Mouse (Mus musculus) adrenal gland, postnatal 4 days (tissue): ENCODE results near the gene C2. TPM values are rescaled to one million over a fixed set of nuclear protein-coding genes. Genes with fewer than 3 reads are reported as not detected.
A peak's percentile ranks its signal among the peaks of the same experiment; 100 is the strongest.
"Not testable (repeated sequence)": the region's sequence is repeated elsewhere in the genome, so short reads cannot be mapped to it uniquely, and the experiment has no call there.

Experiments
- DNase-seq, 2 experiments: peaks; one replicate each; pipeline ENCODE4 v3.0.0; 2021 to 2022; ENCODE audit warnings: low spot score in 2 of 2, mixed read lengths in 2 of 2
- microRNA-seq: library from miRNA; unstranded; fragments of <30 nt; microRNA quantifications from one replicate; pipeline ENCODE4 v1.2.0, GENCODE M21; 2021
- total RNA-seq, 2 experiments: library from RNA; stranded (reverse); gene quantifications; 2 replicates each; pipeline ENCODE4 v1.2.3; 2021

Gene C2
- total RNA-seq, 2 experiments from 2014 or later = 39.5 to 50.3 TPM

- DNase-seq = no peak
Observed at GRCm38 (mm10) chr17:34837464-34838324, 60.4 kb downstream of the C2 start.

GRCm38 (mm10) chr17:34836856-34837221 lies 61.2 kb downstream of the C2 start, which contains the start of the genes Stk19 and Dxo:
Stk19 (minus strand) TSS chr17:34836945.
Dxo (plus strand) TSS chr17:34837019.
- DNase-seq = peak; percentile 91 to 92

GRCm38 (mm10) chr17:34836155-34836855 lies 61.8 kb downstream of the C2 start:
- DNase-seq = no peak

GRCm38 (mm10) chr17:34830776-34831175 lies 67.3 kb downstream of the C2 start:
- not testable (repeated sequence) for DNase-seq

GRCm38 (mm10) chr17:34814818-34815370 lies 83.2 kb downstream of the C2 start:
- DNase-seq = no peak

- not testable (repeated sequence) for DNase-seq
Observed at GRCm38 (mm10) chr17:34813747-34814146, 84.3 kb downstream of the C2 start.

Small RNAs within 50 kb of the gene (microRNA-seq; reads per million reads assigned to microRNA genes)
- gene Mir6970 (not detected), gene Mir6971 (3.2 reads per million, percentile 8 among the genes with 10 or more reads in this experiment), gene Mir6972 (not detected)

Other genes with a start within 250 kb of the C2 start
- gene Tnxb, start 227.7 kb downstream of the C2 start, total RNA-seq = 10 to 100 TPM; 29.4 to 33.0 TPM
- gene C4b, start 154.4 kb downstream of the C2 start, total RNA-seq = 100 to 1,000 TPM; 105 to 151 TPM
- 1,000 to 10,000 TPM; 3,967 to 4,457 TPM for gene Cyp21a1, start 93.7 kb downstream of the C2 start, total RNA-seq
- gene Stk19, start 61.3 kb downstream of the C2 start, total RNA-seq = 10 to 100 TPM; 49.1 to 49.5 TPM
- 10 to 100 TPM; 72.5 to 73.2 TPM for gene Dxo, start 61.2 kb downstream of the C2 start, total RNA-seq
- 10 to 100 TPM; 70.9 to 80.2 TPM for gene Skiv2l, start 48.1 kb downstream of the C2 start, total RNA-seq
- 10 to 100 TPM; 58.2 to 60.6 TPM for gene Nelfe, start 47.9 kb downstream of the C2 start, total RNA-seq
- 100 to 1,000 TPM in 1 of 2 experiments, 10 to 100 TPM in 1; 18.7 to 137 TPM for gene Cfb, start 35.7 kb downstream of the C2 start, total RNA-seq
- gene Zbtb12, start 18.8 kb downstream of the C2 start, total RNA-seq = 10 to 100 TPM; 23.6 to 26.2 TPM
- gene Gm20547, start 16.2 kb downstream of the C2 start, total RNA-seq = not detected
- gene Ehmt2, start 204 bp upstream of the C2 start, total RNA-seq = 100 to 1,000 TPM; 214 to 215 TPM
- gene Slc44a4, start 16.2 kb upstream of the C2 start, total RNA-seq = 1 to 10 TPM in 1 of 2 experiments, under 1 TPM in 1; 0.93 to 3.8 TPM
- 10 to 100 TPM; 22.0 to 25.2 TPM for gene Neu1, start 33.0 kb upstream of the C2 start, total RNA-seq
- gene Hspa1b, start 61.0 kb upstream of the C2 start, total RNA-seq = 10 to 100 TPM; 26.9 to 33.2 TPM
- not detected for gene Gm20481, start 71.6 kb upstream of the C2 start, total RNA-seq
- gene Hspa1a, start 73.9 kb upstream of the C2 start, total RNA-seq = 10 to 100 TPM; 12.6 to 14.5 TPM
- gene Hspa1l, start 74.4 kb upstream of the C2 start, total RNA-seq = 1 to 10 TPM in 1 of 2 experiments, under 1 TPM in 1; 0.39 to 1.3 TPM
- 10 to 100 TPM; 50.5 to 54.8 TPM for gene Lsm2, start 83.6 kb upstream of the C2 start, total RNA-seq
- gene Vars, start 102.7 kb upstream of the C2 start, total RNA-seq = 10 to 100 TPM; 77.9 to 89.1 TPM
- gene Vwa7, start 118.3 kb upstream of the C2 start, total RNA-seq = 1 to 10 TPM; 1.2 to 1.5 TPM
- 1 to 10 TPM; 3.8 to 4.1 TPM for gene Sapcd1, start 129.8 kb upstream of the C2 start, total RNA-seq
- gene Msh5, start 148.5 kb upstream of the C2 start, total RNA-seq = 10 to 100 TPM in 1 of 2 experiments, 1 to 10 TPM in 1; 8.2 to 11.0 TPM
- gene Clic1, start 151.7 kb upstream of the C2 start, total RNA-seq = 100 to 1,000 TPM; 137 to 146 TPM
- 10 to 100 TPM; 55.1 to 67.4 TPM for gene Ddah2, start 160.8 kb upstream of the C2 start, total RNA-seq
- under 1 TPM; 0.31 to 0.34 TPM for gene Ly6g6c, start 167.1 kb upstream of the C2 start, total RNA-seq
- under 1 TPM; 0.22 to 0.90 TPM for gene Mpig6b, start 167.9 kb upstream of the C2 start, total RNA-seq
- gene Ly6g6e, start 178.6 kb upstream of the C2 start, total RNA-seq = not detected
- 1 to 10 TPM; 2.0 to 2.4 TPM for gene Ly6g6d, start 179.8 kb upstream of the C2 start, total RNA-seq
- gene Ly6g6f, start 187.3 kb upstream of the C2 start, total RNA-seq = not detected
- gene Abhd16a, start 191.0 kb upstream of the C2 start, total RNA-seq = 10 to 100 TPM; 92.8 to 96.8 TPM
- not detected for gene Ly6g5c, start 210.0 kb upstream of the C2 start, total RNA-seq
- 1 to 10 TPM in 1 of 2 experiments, under 1 TPM in 1; 0.62 to 1.4 TPM for gene Ly6g5b, start 217.2 kb upstream of the C2 start, total RNA-seq
- gene Gpank1, start 223.2 kb upstream of the C2 start, total RNA-seq = 10 to 100 TPM; 14.7 TPM
- 100 to 1,000 TPM; 199 to 211 TPM for gene Csnk2b, start 223.8 kb upstream of the C2 start, total RNA-seq
- gene D17H6S53E, start 228.1 kb upstream of the C2 start, total RNA-seq = 10 to 100 TPM; 29.0 to 30.9 TPM
- gene Apom, start 233.8 kb upstream of the C2 start, total RNA-seq = 10 to 100 TPM in 1 of 2 experiments, 1 to 10 TPM in 1; 6.9 to 54.4 TPM
- gene Bag6, start 236.9 kb upstream of the C2 start, total RNA-seq = 100 to 1,000 TPM; 425 to 435 TPM